Mouse (Mus musculus) hematopoietic stem cell, adult 5-6 weeks (primary cell): Measurements from ENCODE around the gene Hdac10. TPM values are rescaled to one million over a fixed set of nuclear protein-coding genes. Genes with fewer than 3 reads are reported as not detected.
A peak's percentile ranks its signal among the peaks of the same experiment; 100 is the strongest.

ENCODE experiments used
- ATAC-seq, 2 experiments: fragments of 125-278 bp in 1 of 2; replicated peaks in 1 of 2; 2 replicates each; pipeline ENCODE4 v1.8.0; 2016 to 2017; ENCODE audit warnings: inconsistent platforms in 2 of 2, mild to moderate bottlenecking in 2 of 2, moderate number of reproducible peaks in 2 of 2, low read depth in 1 of 2, moderate TSS enrichment in 1 of 2; ENCODE audit not compliant: low FRiP score in 2 of 2, poor library complexity in 2 of 2, severe bottlenecking in 2 of 2, insufficient read depth in 1 of 2, low TSS enrichment in 1 of 2
- total RNA-seq: library from RNA; stranded (forward); fragments of 172-1452, 232-1000 nt; gene quantifications from 2 replicates; pipeline ENCODE4 v1.2.3, GENCODE M21; 2017

The Hdac10 gene
- total RNA-seq, 1 experiment from 2014 or later, result 17.0 TPM

DNA sequence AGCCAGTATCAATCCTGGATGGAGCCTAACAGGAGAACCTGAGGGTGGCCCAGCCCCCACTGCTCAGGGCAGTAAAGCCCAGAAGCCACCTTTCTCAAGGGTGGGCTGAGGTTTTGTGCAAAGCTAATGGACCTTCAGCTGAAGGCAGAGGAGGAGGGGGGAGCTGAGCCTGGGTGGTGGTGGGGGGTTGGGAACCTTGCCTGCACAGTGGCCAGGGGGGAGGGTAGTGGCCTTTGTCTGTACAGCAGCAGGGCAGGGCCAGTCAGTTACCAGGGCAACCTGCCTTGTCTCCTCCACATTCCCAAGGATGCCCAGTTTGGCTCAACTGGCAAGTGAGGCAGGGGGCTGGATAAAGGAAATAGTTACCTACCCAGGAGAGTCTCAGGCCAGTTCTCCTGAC is 23.8 kb upstream of the Hdac10 start:
- no peak for ATAC-seq

DNA sequence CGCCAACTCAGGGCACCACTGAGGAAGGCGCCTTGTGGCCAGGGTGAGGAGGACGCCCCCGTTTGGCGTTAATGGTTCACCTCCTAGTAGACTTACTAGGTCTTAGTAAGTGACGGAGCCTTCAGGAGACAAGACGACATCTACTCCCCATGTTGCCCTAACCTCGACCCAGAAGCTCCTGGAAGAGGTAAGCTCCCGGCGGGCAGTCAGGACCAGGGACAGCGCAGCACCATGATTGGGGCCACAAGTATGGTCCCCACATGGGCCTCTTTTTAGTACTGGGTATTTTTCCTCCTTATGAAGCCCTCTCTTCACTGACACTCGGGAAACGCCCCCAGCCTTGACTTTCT is 21.5 kb upstream of the Hdac10 start:
- peak; percentile 28 to 39; a peak in 2 of 4 replicates for ATAC-seq

DNA sequence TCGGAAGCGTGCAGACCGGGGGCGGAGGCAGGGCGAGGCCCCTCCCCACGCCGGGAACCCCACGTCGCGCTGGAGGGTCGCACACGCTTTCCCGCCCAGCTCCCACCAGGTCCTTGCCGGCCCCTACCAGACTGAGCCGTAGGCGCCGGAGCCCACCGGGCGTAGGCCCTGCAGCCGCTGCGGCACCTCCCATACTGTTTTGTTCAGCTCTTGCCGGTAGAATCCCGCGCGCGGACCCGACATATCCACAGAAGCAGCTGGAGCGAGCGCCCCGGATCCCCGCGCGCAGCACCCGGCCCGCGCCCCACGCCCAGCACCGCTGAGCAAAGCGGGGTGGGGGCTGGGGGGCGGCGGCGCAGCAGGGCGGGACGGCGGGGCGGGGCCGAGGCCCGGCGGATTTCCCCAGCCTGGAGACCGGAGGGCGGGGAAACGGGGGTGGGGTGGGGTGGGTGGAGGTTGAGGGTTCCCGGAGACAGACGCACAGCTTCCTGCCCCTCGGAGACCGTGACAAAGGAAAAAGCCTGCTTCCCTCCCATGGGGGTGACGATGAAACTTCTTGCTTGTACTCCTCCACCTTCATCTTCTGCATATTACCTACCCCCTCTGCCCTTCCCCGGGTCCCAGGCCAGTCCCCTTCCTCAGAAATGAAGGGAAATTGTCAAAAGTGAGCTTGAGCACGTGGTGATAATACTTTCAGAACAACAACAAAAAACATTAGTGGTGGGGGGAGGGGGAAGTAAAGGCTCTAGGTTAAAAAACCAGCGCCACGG is 21.0 kb upstream of the Hdac10 start, which contains the start of gene Mapk11:
Gene Mapk11 (minus strand): TSS at position 358 of the 770 bp plus-strand sequence.
- ATAC-seq, result peak; percentile 33 to 36; a peak in 1 of 4 replicates

DNA sequence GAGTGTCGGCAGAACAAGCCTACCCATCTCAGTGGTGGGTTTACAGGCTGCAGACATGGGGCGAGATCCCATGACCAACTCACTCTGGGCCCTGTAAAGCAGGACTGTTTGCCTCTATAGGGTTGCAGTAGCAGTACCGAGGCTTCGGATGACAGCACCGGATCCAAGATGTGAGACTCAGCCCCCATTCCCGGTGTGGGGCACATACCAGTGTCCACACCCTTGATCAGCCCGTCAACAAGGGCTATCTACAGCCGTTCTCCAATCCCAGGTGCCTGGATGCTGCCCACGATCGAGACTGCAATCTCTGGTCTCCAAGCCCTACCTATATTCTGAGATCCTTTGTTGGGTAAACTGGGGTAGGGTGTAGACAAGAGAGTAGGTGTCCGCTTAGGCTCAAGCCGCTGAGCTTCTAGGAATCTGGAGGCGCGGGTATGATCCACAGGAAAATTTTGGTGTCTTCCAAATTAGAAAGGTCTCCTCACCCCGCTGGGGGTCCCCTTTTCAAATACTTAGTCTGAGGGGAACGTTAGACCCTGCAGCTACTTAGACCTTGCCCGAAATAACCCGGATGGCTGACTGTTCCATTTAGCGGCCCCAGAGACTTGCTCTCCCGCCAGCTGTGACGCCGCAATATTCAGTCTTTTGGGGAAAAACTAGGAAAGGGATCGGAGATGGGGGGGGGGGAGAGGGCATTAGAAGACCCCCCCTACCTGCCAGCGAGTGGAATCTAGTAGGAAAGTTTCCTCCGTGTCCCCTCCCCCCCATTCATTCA is 20.2 kb upstream of the Hdac10 start:
- no peak for ATAC-seq

DNA sequence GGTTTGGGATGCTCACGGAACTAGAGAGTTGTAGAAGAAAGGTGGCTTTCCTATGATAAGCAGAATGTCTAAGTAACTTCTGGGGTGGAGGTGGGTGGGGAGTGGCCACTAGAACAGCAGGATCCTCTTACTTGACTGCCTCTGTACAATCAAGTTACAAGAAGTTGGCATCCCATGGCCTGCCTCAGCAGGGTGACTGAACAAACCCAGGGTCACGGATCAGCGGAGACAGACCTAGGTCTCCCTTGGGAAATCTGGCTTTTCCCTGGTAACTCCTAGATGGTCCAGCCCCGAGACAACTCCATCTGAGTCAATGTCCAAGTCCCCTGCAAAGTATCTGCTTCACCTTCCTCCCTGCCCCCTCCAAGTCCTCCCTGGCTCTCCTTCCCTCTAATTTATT is 19.4 kb upstream of the Hdac10 start:
- ATAC-seq, result no peak

DNA sequence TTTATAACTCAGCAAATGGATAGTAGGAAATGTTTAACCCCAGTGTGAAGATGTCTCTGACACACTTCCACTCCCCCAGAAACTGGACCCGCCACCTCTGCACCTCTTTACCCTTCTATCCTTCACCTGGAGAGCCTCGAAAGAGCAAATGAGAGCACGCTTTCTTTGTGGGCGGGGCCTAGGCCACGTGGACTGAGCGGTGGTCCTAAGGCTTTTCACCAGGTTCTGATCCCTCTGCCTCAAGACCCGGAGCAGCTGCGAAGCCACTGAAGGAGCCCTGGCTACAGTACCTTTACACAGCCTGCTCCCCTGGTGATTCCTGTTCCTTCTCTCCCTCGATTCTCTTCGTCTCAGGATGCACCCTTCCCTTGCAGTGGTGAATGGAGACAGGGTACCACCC is 19.0 kb upstream of the Hdac10 start:
- ATAC-seq, result no peak

DNA sequence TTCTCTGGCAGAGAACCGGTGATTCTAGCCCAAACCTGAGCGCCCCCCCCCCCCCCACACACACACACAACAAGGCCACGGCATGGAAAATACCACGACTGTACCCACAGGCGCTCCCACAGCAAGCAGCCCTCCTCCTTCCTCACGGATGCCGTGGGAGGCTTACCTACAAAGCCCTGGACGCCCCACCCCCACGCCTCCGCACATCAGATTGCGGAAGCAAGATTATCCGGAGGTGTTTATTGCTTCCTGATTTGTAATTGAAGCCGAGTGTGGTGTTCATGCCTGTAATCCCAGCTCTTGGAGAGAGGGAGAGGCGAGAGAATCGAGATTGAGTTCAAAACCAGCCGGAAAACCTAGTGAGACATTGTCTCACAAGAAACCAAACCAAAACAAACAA is 18.5 kb upstream of the Hdac10 start:
- ATAC-seq, result peak in 1 of 2 experiments; percentile 46; a peak in 2 of 4 replicates

DNA sequence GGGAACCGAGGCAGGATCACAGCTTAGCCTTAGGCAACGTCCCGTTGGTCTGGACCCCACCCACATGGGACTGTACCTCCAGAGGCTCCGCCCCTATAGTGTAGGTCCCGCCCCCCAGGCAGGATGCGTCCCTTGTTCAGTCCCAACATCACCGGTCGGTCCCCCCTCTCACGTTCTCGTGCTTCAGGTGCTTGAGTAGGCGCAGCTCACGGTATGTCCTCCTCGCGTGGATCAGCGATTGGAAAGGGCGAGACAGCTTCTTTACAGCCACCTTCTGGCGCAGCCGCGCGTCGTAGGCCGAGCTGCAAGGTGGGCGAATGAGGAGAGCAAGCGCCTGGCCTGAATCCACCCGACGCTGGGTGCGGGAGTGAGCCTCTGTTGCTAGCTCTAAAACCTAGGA is 18.0 kb upstream of the Hdac10 start:
- no peak for ATAC-seq

DNA sequence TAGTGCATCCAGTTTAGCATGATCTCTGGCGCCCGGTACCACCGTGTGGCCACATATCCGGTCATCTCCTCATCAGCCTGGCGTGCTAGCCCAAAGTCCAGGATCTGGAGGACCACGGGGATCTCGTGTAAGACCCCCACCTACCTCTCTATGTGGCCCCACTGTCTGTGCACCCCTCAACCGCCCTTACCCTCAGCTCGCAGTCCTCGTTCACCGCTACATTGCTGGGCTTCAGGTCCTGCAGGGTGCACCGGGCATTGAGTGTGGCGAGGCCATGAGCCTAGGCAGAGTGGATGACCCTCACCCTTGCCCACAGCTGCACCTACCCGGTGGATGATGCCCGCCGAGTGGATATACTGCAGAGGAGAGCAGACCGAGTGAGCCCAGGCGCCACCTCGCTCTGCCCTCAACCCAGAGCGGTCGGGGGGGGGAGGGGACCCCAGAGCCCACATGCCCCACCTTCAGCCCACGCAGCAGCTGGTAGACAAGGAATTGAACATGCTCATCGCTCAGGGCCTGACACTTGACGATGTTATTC is 17.4 kb upstream of the Hdac10 start:
- ATAC-seq, result no peak

DNA sequence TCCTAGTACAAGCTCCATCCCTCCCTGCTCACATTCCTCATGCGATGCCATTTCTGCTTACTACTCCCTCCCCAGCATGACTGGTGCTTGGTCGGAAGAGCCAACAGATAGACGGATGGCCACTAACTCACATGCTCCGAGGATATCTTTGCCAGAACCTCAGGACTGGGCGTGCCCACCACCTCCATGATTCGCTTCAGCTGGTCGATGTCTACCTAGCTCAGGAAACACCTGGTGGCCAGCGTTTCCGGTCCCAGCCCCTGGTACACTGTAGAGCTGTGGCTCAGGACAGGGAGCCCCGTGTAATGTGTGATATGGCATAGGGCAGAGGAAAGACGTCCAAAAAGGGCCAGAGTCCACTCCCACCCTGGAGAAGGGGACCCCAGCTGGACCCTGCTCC is 16.5 kb upstream of the Hdac10 start:
- peak in 1 of 2 experiments; percentile 16; a peak in 1 of 4 replicates for ATAC-seq

DNA sequence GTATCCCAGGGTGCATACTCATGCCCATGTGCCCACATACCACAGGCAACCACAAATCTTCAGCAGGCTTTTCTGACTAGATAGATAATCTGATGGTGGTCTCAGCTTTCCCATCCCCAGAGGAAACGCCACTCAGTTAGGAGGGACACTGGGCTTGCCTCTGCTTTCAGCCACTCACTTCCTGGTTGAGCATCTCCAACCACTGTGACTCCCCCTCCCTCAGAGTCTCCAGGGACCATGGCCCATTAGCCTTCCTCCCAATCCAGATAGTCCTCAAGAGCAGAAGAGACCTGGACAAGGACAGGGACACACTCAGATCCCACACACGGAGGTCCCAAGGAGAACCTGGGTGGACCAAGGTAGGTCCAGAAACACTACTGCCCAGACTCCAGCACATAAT is 14.6 kb upstream of the Hdac10 start:
- ATAC-seq, result no peak

DNA sequence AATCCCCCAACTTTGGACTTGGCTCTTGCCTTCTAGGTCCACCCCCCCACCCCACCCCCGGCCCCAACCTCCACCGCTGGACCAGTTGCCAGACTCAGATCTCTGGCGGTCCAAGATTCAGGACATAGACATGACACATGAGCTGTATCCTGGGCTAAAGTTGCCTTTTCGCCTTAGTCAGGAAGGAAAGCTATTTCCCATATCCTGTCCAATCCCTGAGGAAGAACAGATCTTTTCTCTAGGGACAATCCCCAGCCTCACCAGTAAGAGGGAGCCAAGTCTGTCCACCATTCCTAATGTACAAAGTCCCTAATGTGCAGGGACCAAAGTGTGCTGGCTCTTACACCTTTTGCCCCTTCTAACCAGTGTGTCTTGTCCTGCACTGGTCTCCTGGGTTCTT is 13.4 kb upstream of the Hdac10 start:
- no peak for ATAC-seq

DNA sequence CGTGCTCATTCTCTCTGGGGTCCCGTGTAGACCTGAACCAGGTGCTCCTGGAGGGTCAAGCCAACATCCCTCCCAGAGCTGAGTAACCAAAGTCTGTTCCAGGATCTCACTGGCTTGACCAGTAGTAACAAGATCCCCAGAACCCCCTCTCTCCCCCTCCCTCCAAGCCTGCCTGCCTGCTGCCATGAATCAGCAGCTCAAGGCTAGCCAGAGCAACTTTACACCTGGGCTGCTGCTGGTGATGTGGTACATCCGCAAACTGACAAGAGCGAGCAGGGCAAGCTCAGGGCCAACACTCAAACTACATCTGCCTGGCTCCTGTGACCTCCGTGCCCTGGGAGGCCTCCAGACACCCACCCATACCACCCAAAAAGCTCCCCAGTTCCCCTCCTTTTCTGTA is 12.9 kb upstream of the Hdac10 start:
- ATAC-seq, result no peak

DNA sequence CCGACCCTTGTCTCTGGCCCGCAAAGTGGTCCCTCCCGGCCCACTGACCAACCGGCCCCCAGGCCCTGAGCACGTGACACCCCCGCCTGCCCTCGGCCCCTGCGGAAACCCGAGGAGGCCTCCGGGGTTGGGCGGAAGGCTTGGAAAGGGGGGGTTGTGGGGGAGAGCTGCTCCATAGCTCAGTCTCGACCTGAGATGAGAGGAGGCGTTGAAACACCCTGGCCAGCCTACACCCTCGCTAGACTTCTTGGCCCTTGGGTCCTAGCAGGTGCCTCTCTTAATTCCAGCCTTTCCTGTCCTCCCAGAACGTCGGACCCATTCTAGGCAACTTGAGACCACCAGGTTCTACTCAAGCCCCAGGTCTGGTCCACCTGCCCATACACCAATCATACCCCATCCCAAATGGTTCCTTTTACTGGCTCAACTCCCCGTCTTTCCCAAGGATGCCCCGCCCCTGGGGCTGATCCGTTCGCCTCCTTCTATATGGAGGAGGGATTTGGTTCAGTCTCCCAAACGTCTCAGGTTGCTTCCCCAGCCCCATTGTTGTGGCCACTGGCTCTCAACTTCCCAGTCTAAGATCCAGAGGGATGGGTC is 12.3 kb upstream of the Hdac10 start, which contains the start of gene Mapk12:
Gene Mapk12 (minus strand): TSS at position 45 of the 594 bp plus-strand sequence.
- no peak for ATAC-seq

DNA sequence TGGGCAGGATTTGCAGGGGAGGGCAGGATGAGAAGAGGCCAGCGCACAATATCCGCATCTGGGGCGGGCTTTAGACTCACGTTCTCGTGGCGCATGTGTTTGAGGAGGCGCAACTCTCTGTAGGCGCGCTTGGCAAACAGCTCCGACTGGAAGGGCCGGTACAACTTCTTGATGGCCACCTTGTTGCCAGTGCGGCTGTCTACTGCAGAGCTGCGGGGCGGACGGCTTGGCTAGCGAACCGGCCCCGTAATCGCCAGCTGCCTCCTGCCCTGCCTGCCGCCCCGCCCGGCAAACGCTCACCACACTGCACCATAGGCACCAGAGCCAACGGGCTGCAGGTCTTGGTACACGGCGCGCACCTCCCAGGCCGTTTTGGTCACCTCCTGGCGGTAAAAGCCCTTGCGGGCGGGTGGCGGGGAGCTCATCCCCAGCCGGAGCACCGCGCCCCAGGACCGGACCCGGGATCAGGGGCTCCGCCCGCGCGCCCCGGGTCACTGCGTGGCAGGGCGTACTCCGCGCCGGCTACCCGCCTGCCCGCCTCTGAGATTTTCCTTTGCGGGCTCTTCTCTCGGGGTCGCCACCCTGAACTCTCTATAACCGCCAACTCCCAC is 11.7 kb upstream of the Hdac10 start:
- ATAC-seq, result peak in 1 of 2 experiments; percentile 22; a peak in 1 of 4 replicates

DNA sequence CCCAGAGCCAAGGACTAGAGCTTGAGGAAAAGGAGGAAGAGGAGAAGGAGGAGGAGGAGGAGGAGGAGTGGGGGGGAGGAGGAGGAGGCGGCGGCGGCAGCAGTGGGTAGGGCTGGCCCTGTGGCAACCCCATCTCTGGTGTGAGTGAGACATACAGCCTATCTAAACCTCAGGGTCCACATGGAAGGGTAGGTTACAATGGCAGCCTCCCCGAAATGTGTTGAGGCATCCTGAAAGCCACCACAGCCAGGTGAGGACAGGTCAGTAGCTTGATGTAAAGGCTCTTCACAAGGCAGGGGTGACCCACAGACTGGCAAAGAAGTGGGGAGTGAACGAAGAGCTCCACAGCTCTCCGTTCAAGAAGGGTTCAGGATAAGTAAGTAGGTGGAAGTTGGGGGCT is 10.0 kb upstream of the Hdac10 start:
- no peak for ATAC-seq

DNA sequence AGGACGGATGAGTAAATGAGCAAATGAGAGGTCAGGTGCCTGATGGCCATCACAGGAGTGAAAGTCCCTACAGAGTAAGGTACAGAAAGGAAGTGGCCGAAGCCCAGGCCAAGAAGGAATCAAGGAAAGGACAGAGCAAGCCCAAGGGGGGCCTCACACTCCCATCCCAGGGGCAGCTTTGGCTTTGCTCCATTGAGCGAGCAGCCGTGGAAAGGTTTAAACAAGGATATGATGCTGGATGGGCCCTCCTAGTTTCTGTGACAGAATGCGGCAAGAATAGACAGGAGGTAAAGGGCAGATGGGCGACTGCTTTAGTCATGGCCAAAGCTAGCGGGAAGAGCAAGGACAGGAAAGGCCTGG is 9.5 kb upstream of the Hdac10 start:
- no peak for ATAC-seq
